Mouse (Mus musculus) erythroblast, embryonic 14.5 days (primary cell): ENCODE data around the gene Polr2a. TPM values are rescaled to one million over a fixed set of nuclear protein-coding genes. Genes with fewer than 3 reads are reported as not detected.
A peak's percentile ranks its signal among the peaks of the same experiment; 100 is the strongest.
"Not testable (repeated sequence)": the region's sequence is repeated elsewhere in the genome, so short reads cannot be mapped to it uniquely, and the experiment has no call there.

Experiments used
- H3K27me3 ChIP-seq: 2 replicates; pipeline ENCODE4 v1.6.1; 2012; ENCODE audit warnings: inconsistent platforms; ENCODE audit not compliant: control insufficient read depth
- H3K36me3 ChIP-seq: 2 replicates; pipeline ENCODE4 v1.6.1; 2012; ENCODE audit warnings: mild to moderate bottlenecking, inconsistent platforms; ENCODE audit not compliant: control insufficient read depth
- H3K4me1 ChIP-seq: 2 replicates; pipeline ENCODE4 v1.6.1; 2012; ENCODE audit warnings: inconsistent platforms; ENCODE audit not compliant: control insufficient read depth
- H3K4me3 ChIP-seq: replicated peaks from 2 replicates; pipeline ENCODE3; 2012; ENCODE audit warnings: moderate library complexity, mild to moderate bottlenecking, inconsistent platforms
- H3K9me3 ChIP-seq: 2 replicates; pipeline ENCODE4 v1.6.1; 2012; ENCODE audit warnings: low read length, inconsistent platforms, mixed read lengths; ENCODE audit not compliant: control insufficient read depth
- GATA1 ChIP-seq: IDR thresholded peaks from 2 replicates; pipeline ENCODE4 v1.6.1; 2012; ENCODE audit warnings: low read length, inconsistent platforms, mixed read lengths
- TAL1 ChIP-seq: IDR thresholded peaks from 3 replicates; pipeline ENCODE4 v1.6.1; 2012; ENCODE audit warnings: low read length, inconsistent platforms, mixed read lengths
- polyA plus RNA-seq: library from polyadenylated mRNA; stranded (reverse); fragments of >175 nt; gene quantifications from 2 replicates; pipeline ENCODE4 v1.2.3, GENCODE M21; 2012

Polr2a gene
- polyA plus RNA-seq, 1 experiment, result 14.3 TPM

DNA sequence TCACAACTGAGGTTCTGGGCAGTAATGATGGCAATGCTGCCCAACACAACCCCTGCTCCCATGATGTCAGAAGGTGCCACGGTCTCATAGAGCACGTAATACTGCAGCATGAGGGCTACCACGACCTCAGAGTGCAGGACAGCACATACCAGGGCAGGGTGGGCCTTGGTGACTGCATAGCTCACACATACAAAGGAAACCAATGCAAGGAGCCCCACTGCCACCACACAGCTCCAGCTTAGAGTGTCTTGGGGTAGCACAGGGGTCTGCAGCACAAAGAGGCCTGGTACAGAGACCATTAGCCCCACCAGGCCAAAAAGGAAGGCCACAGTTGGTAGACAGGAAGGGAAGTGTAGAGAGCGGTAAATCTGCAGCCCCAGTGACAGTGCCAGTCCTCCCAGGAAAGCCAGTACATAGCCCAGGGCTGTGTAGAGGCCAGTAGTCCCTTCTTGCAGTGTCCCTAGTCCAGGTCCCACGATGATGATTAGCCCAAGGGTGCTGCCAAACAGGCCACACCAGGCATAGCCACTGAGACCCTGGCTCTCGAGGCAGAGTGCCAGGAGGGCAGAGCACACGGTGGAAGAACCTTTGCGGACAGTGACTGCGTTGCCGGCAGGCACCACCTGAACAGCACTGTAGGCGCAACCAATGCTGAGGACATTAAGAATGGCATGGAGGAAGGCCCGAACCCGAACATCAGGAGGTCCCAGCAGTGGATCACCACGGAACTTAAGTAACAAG is 1.9 kb upstream of the Polr2a start:
- peaks cover 2% of the 10 kb centered on the region for H3K27me3 ChIP-seq
- TF ChIP-seq TAL1 (no peak), GATA1 (no peak)
- H3K4me3 ChIP-seq, result peak overlapping the region; percentile 90
- no peaks in the 10 kb centered on the region for H3K9me3 ChIP-seq
- H3K4me1 ChIP-seq, result peaks cover 47% of the 10 kb centered on the region
- peaks cover 18% of the 10 kb centered on the region for H3K36me3 ChIP-seq

DNA sequence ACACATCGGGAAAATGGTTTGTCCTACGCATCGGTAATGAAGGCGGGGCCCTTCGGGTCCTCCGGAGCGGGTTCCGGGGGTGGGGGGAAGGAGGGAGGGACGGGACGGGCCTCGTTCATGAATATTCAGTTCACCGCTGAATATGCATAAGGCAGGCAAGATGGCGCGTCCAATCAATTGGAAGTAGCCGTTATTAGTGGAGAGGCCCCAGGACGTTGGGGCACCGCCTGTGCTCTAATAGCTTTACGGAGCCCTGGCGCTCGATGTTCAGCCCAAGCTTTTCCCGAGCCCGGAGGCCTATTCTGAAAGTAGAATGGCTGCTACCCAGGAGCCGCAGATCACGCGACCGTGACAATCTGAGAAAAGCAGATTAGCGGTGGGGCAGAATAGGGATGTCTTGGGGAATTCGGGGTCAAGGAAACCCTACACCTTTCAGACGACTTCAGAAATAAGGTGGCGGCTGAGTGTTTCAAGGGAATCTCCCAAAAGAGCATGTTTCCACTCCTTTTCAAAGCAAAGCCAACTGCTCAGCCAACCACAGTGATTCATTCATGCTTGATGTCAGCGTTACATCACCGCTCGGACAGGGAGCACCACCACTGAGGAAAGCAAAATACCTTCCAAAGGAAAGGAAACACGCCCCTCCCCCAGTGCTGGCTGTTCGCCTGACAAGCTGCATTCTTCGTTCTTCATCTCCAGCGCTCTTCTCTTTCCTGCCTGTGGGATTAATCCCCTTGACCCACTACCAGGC is 709 bp upstream of the Polr2a start:
- Histone ChIP-seq H3K4me1 (peaks cover 57% of the 10 kb centered on the region), H3K4me3 (peak overlapping the region; percentile 90)
- TF ChIP-seq GATA1, result no peak
- no peak for TF ChIP-seq TAL1

GRCm38 (mm10) chr11:69758090-69758456 is 364 bp downstream of the Polr2a start:
- Histone ChIP-seq H3K27me3 (no peaks in the 10 kb centered on the region), H3K4me3 (peak overlapping the region; percentile 90), H3K9me3 (no peaks in the 10 kb centered on the region), H3K4me1 (peaks cover 65% of the 10 kb centered on the region), H3K36me3 (peaks cover 32% of the 10 kb centered on the region)
- no peak for TF ChIP-seq TAL1
- TF ChIP-seq GATA1, result no peak

More for the DNA sequence above, 709 bp upstream of the Polr2a start:
- Histone ChIP-seq H3K9me3 (no peaks in the 10 kb centered on the region), H3K36me3 (peaks cover 25% of the 10 kb centered on the region), H3K27me3 (no peaks in the 10 kb centered on the region)

DNA sequence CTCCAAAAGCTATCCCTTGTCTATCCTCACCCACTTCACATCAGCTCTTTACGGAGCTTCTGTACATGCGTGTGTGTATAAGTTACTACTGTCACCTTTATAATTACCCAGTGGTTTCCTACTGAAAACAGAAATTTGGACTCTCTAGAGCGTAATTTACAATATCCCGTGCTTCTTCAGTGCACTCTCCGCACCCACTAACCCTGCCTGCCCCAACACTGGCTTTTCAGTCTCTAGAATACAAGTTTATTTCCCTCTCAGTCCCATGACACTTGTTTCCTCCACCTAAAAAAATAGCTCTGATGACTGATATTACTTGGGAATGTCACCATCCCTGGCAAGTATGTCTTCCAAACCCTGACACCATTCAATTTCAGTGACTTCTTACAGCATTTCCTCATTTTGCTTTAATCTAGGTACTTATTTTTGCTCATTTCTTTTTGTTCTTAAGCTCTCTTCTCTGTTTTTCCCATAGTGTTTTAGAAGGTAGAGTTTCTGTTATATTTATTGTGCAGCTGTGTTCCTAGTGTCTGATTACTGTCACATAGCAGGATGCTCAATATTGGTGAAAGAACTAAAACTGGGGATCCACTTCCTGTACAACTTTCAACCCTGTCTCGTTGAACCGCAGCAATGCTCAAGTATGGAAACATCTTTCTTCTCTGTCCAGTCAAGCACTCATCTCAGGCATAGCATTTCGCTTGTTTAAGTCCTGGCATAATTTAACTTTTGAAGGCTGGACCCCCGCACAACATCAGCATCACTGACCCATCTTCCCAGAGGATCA is 941 bp downstream of the Polr2a start:
- H3K36me3 ChIP-seq, result peaks cover 38% of the 10 kb centered on the region
- H3K4me3 ChIP-seq, result peak overlapping the region; percentile 90
- TF ChIP-seq GATA1 (no peak), TAL1 (no peak)
- no peaks in the 10 kb centered on the region for H3K9me3 ChIP-seq
- peaks cover 71% of the 10 kb centered on the region for H3K4me1 ChIP-seq
- H3K27me3 ChIP-seq, result no peaks in the 10 kb centered on the region

DNA sequence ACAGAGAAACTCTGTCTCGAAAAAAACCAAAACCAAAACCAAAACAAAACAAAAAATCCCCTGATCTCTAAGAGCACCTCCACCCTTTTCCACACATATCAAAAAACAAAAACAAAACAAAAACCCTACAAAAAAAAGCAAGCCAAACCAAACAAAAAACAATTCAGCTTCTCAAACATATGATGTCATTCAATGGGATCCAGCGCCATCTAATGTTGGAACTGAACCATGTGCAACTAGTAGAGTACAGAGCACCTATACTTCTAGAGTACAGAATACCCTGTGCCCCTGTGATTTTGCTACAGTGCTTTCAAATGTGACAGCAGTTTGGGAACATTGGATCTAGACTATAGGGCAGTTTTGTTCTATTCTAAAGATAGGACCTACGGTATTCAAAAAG is 3.7 kb downstream of the Polr2a start:
- peaks cover 70% of the 10 kb centered on the region for H3K4me1 ChIP-seq
- H3K36me3 ChIP-seq, result peaks cover 57% of the 10 kb centered on the region
- H3K27me3 ChIP-seq, result no peaks in the 10 kb centered on the region
- H3K9me3 ChIP-seq, result no peaks in the 10 kb centered on the region
- H3K4me3 ChIP-seq, result peak overlapping the region; percentile 26
- no peak for TF ChIP-seq TAL1
- no peak for TF ChIP-seq GATA1

DNA sequence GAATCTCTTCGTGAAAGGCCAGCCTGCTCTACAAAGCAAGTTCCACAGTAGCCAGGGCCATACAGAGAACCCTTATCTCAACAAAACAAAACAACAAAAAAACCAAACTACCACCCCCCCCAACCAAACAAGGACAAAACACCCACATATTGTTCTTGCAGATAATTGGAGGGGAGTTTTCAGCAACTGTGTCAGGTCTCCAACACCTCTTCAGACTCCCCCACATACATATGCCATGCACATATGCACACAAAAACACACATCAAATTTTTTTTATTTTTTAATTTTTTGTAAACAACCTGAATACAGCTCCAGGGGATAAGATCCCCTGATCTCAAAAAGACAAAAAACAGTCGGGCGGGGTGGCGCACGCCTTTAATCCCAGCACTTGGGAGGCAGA is 4.2 kb downstream of the Polr2a start:
- no peaks in the 10 kb centered on the region for H3K27me3 ChIP-seq
- no peaks in the 10 kb centered on the region for H3K9me3 ChIP-seq
- peaks cover 66% of the 10 kb centered on the region for H3K4me1 ChIP-seq
- no peak overlapping the region for H3K4me3 ChIP-seq
- TF ChIP-seq TAL1 (no peak), GATA1 (no peak)
- H3K36me3 ChIP-seq, result peaks cover 61% of the 10 kb centered on the region

- Histone ChIP-seq H3K4me1 (peaks cover 59% of the 10 kb centered on the region), H3K4me3 (no peak overlapping the region), H3K9me3 (no peaks in the 10 kb centered on the region), H3K36me3 (peaks cover 76% of the 10 kb centered on the region), H3K27me3 (no peaks in the 10 kb centered on the region)
- TF ChIP-seq GATA1, result no peak
- no peak for TF ChIP-seq TAL1
Measured at GRCm38 (mm10) chr11:69752686-69753085, 5.8 kb downstream of the Polr2a start.

GRCm38 (mm10) chr11:69751635-69752034 is 6.8 kb downstream of the Polr2a start:
- Histone ChIP-seq H3K4me3 (no peak overlapping the region), H3K27me3 (no peaks in the 10 kb centered on the region), H3K36me3 (peaks cover 80% of the 10 kb centered on the region), H3K4me1 (peaks cover 51% of the 10 kb centered on the region), H3K9me3 (no peaks in the 10 kb centered on the region)
- TF ChIP-seq TAL1, result no peak
- no peak; the same call in 1 of the 2 replicates for TF ChIP-seq GATA1

DNA sequence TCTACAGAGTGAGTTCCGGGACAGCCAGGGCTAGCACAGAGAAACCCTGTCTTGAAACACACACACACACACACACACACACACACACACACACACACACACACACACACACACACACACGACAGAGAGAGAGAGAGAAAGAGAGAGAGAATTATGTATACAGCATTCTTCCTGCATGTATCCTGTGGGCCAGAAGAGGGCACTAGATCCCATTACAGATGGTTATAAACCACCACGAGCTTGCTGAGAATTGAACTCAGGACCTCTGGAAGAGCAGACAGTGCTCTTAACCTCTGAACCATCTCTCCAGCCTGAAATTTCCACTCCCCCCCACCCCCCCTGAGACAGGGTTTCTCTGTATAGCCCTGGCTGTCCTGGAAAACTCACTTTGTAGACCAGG is 27.0 kb downstream of the Polr2a start:
- H3K4me3 ChIP-seq, H3K27me3 ChIP-seq, H3K4me1 ChIP-seq, H3K9me3 ChIP-seq: not testable (repeated sequence)
- peaks cover 38% of the 10 kb centered on the region for H3K36me3 ChIP-seq
